Mouse (Mus musculus) retina, embryonic 14.5 days (tissue): ENCODE measurements at regions not wholly inside any gene's neighbourhood (a gene's known extent, or its start where the extent isn't known, plus 50 kb on each side); places are given as distances from the start of the nearest gene placed in this dataset.

ENCODE experiments used
- DNase-seq: peaks from one replicate; pipeline ENCODE4 v3.0.0-alpha.2; 2015; ENCODE audit warnings: low spot score

- DNase-seq = no peak
Measured at GRCm38 (mm10) chr7:84800966-84801365, 52.4 kb upstream of the Olfr291 start.

GRCm38 (mm10) chr7:84794655-84795054, 58.7 kb upstream of the Olfr291 start:
- peak; percentile 67 for DNase-seq

GRCm38 (mm10) chr7:84779276-84779825, 74.0 kb upstream of the Olfr291 start:
- peak; percentile 96 for DNase-seq

GRCm38 (mm10) chr7:84777696-84778095, 75.7 kb upstream of the Olfr291 start:
- DNase-seq = peak; percentile 10

DNA sequence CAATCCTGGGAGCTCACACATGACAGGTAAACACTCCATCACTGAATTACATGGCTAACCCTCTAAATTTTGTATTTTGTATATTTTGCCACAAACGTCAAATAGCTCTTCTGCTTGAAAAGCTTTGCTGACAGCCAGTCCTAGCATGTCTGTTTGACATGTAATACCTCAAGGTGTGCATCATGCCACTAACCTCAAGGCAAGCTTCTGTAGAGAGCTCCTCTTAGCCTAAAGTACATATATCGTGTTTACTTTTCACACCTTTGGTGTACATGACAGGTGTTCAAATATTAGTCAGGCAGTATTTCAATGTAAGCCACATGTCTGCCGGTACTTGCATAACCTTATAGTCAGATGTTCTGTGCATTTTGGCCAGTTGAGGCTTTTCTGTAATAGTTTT, 66.5 kb upstream of the Zfand6 start:
- DNase-seq = no peak

- DNase-seq = no peak
Measured at GRCm38 (mm10) chr7:84753361-84753760, 63.6 kb upstream of the Zfand6 start.

GRCm38 (mm10) chr7:84749434-84750301, 59.9 kb upstream of the Zfand6 start:
- peak; percentile 83 for DNase-seq

DNA sequence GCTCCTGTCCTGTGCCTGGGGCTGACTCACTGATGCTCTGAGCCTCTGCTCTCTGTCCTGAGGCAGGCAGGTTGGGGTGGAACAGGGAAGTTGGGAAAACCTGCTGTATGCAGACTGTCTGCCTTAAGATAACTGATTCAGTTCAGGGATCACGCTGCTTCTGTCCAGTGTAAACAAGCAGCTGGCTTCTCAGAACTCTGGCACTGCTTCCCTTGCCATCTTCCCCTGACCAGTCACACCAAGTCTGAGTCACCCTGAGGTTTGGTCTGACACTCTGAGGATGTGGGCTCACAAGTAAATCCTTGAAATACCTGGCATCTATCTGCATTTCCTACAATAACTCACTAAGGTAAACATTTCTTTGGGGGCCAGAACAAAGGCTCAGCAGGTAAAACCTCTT, 58.1 kb upstream of the Zfand6 start:
- no peak for DNase-seq

DNA sequence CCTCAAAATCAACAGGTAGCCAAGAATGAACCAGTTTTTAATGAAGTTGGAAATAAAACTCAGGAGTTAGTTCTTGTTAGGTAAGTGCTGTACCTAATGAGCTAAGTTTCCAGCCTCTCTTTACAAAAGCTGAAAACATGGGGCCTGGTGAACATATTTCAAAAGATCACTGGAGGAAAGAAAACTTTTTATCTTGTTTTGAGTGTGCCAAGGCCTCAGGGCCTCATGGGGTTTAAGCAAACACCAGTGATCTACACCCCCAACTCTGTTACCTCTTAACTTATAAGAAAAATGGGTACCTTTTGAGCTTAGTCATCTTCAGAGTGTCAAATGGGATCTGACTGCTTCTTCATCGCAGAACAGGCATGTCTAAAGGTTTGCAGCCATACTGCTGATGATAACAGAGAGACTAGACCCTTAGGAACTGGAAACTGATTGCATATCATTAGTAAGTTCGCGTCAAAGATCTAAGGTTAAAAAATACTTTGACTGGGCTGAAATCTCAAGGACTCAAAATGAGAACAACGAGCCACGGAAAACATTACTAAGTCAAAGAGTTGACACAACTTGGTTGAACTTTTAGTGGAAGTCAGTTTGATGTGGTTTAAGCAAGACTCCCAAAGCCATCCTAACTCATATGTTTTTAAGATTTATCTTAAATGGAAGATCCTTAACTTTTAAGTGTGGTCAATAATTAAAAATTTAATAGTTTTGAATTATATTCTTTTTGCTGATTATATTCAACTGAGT, 54.7 kb upstream of the Zfand6 start:
- DNase-seq = no peak

DNA sequence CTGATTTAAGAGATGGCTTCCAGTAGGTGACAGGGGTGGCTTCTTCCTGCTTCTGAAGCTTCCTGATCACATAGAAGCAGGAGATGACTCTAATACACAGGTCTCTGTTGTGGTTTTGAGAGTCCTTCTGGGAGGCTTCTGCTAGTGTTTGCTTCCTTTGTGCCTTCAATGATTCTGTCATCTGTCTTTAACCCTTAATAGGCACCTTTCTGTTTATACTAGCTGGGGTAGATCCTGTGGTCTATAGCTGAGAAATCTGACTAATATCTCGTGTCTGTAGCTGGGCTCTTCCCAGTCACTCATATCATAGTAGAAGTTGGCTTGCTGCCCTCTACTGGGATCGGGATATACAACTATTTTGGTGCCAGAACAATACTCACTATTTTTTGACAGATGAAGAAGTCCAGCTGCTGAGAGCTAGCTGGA, 50.2 kb upstream of the Zfand6 start:
- peak; percentile 57 for DNase-seq
